ENCODE assay signal across 8 mouse cellular contexts in the genomic region with DNA sequence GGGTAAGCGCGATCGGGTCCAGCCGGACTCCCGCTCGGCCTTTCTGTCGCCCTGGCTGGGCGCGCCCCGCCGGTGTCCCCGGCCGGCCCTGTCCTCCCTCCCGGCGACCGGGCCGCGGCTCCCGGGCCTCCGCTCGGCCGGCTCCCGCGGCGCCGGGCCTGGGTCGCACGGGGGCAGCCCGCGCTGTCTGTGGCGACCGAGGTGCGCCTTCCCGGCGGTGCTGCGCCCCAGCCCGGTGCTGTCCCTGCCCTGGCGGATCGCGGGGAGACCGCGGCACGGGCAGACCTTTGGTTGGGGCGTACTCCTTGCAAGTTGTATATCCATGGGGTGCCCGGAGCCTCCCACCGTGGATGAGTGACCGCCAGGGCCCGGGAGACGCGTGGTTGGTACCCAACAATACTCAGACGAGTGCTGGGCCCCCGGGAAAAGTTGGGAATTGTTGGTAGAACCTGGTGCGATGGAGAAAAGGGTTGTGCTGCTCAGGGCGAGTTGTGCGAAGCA. TPM values are rescaled to one million over a fixed set of nuclear protein-coding genes. Genes with fewer than 3 reads are reported as not detected.
DNase-seq lines count a peak whose midpoint lies in the region; ATAC-seq lines count a peak whose summit lies in the region.
"Had no signal": no experiment of that assay in that cellular context is flagged by ENCODE, and none has a peak within 500 bp of the region (broad histone marks: within the 10 kb centered on the region; RNA-seq: fewer than 3 reads in every experiment).

No protein-coding gene starts in this region.

- WGBS in limb, embryonic 13.5 days = under 1% methylated on average over 55 of the region's 55 CpGs

- H3K27ac ChIP-seq in limb, embryonic 13.5 days = peak overlapping the region; percentile 83

- intact Hi-C loops in heart, postnatal 25 days (cut with DNase I) = loop anchor here (5.0 kb wide), 3 partner anchors 42 to 268 kb away; a partner anchor contains a TSS

- H3K4me1 ChIP-seq in limb, embryonic 13.5 days = peaks cover 15% of the 10 kb centered on the region

- H3K4me3 ChIP-seq in limb, embryonic 13.5 days = peak overlapping the region; percentile 98

- peak; percentile 38 for DNase-seq in right cerebral cortex, postnatal 4 days
- no peak for DNase-seq in right cerebral cortex, postnatal 36 days (ENCODE audit: low spot score in 2 of 2)
- DNase-seq in cerebellum, adult 9-11 months = peak; percentile 35
- DNase-seq in heart, postnatal 25 days (ENCODE audit: low spot score) = peak; percentile 13
- DNase-seq in neural tube, embryonic 10.5 days (ENCODE audit: extremely low spot score, low spot score) = peak; percentile 68
- DNase-seq in c-Kit-positive CD71-positive TER-119-positive erythroid progenitor cells, embryonic 14.5 days (ENCODE audit: low spot score) = no peak

- peak; percentile 53 for ATAC-seq in limb, embryonic 13.5 days (ENCODE audit: low FRiP score, low read depth)

- H3K9me3 ChIP-seq in limb, embryonic 13.5 days = no peaks in the 10 kb centered on the region

- H3K27me3 ChIP-seq in limb, embryonic 13.5 days = no peaks in the 10 kb centered on the region

- H3K4me2 ChIP-seq in limb, embryonic 13.5 days (replicated peaks) = peak overlapping the region; percentile 83

- peaks cover 37% of the 10 kb centered on the region for H3K36me3 ChIP-seq in limb, embryonic 13.5 days

- H3K9ac ChIP-seq in limb, embryonic 13.5 days = peak overlapping the region; percentile 99

RNA-seq across cellular contexts. Expression of a gene that starts 0.4 kb away (rescaled TPM):
- 1 to 10 TPM; 6.8 to 8.3 TPM for total RNA-seq in heart, postnatal 25 days (2021)
- polyA plus RNA-seq in limb, embryonic 13.5 days (2015; fragmentation: Nextera tagmentation; extraction: Ambion mirVana) = 3.9 and 4.0 TPM in 2 replicates

RNA-seq across cellular contexts. Expression of a gene that starts 11.8 kb away (rescaled TPM):
- 1 to 10 TPM; 3.4 to 3.8 TPM for total RNA-seq in heart, postnatal 25 days (2021)
- 0.54 and 0.71 TPM in 2 replicates for polyA plus RNA-seq in limb, embryonic 13.5 days (2015; fragmentation: Nextera tagmentation; extraction: Ambion mirVana)

RNA-seq across cellular contexts. Expression of a gene that starts 15.4 kb away (rescaled TPM):
- not detected for total RNA-seq in heart, postnatal 25 days (2021)
- 0.70 and 1.8 TPM in 2 replicates for polyA plus RNA-seq in limb, embryonic 13.5 days (2015; fragmentation: Nextera tagmentation; extraction: Ambion mirVana)
- total RNA-seq: gastrocnemius, adult 8-10 months had no signal

RNA-seq across cellular contexts. Expression of a gene that starts 19.8 kb away (rescaled TPM):
- under 1 TPM in 1 of 2 experiments, not detected in 1; 0.08 TPM for total RNA-seq in heart, postnatal 25 days (2021)
- polyA plus RNA-seq in limb, embryonic 13.5 days (2015; fragmentation: Nextera tagmentation; extraction: Ambion mirVana) = not detected in 2 replicates

RNA-seq across cellular contexts. Expression of a gene that starts 19.9 kb away (rescaled TPM):
- under 1 TPM in 1 of 2 experiments, not detected in 1; 0.20 TPM for total RNA-seq in heart, postnatal 25 days (2021)
- polyA plus RNA-seq in limb, embryonic 13.5 days (2015; fragmentation: Nextera tagmentation; extraction: Ambion mirVana) = not detected in 2 replicates

Comparison
In these comparisons a context has a peak if more than half of its experiments do, and no peak if none do; other contexts are left out.
1. DNase-seq: peak in right cerebral cortex, postnatal 4 days (single experiment), cerebellum, adult 9-11 months (single experiment), heart, postnatal 25 days (single experiment) and neural tube, embryonic 10.5 days (single experiment); none in right cerebral cortex, postnatal 36 days (0 of 2) and c-Kit-positive CD71-positive TER-119-positive erythroid progenitor cells, embryonic 14.5 days (single experiment).